Mouse (Mus musculus) megakaryocyte, embryonic 14.5 days (primary cell): Measurements from ENCODE around the gene Deaf1. TPM values are rescaled to one million over a fixed set of nuclear protein-coding genes. Genes with fewer than 3 reads are reported as not detected.
"Not testable (repeated sequence)": the region's sequence is repeated elsewhere in the genome, so short reads cannot be mapped to it uniquely, and the experiment has no call there.

Source experiments
- H3K27me3 ChIP-seq: replicated peaks from 2 replicates; pipeline ENCODE3; 2012; ENCODE audit warnings: inconsistent platforms
- H3K36me3 ChIP-seq: replicated peaks from 2 replicates; pipeline ENCODE3; 2012; ENCODE audit warnings: low read length, inconsistent platforms, mixed read lengths
- H3K4me1 ChIP-seq: 2 replicates; pipeline ENCODE4 v1.6.1; 2012; ENCODE audit warnings: inconsistent platforms
- H3K4me3 ChIP-seq: replicated peaks from 2 replicates; pipeline ENCODE3; 2012; ENCODE audit warnings: moderate library complexity, mild to moderate bottlenecking, inconsistent platforms
- H3K9me3 ChIP-seq: 2 replicates; pipeline ENCODE4 v1.6.1; 2012; ENCODE audit warnings: inconsistent platforms
- FLI1 ChIP-seq: IDR thresholded peaks from 2 replicates; pipeline ENCODE4 v1.6.1; 2012; ENCODE audit warnings: low read length, inconsistent platforms, mixed read lengths
- GATA1 ChIP-seq: IDR thresholded peaks from 3 replicates; pipeline ENCODE4 v1.6.1; 2012; ENCODE audit warnings: mixed read lengths, low read length, inconsistent platforms, borderline replicate concordance
- polyA plus RNA-seq: library from polyadenylated mRNA; stranded (reverse); fragments of >175 nt; gene quantifications from 2 replicates; pipeline ENCODE4 v1.2.3, GENCODE M21; 2012; ENCODE audit warnings: low replicate concordance; ENCODE audit not compliant: insufficient read depth

Gene Deaf1
- polyA plus RNA-seq, 1 experiment: 52.9 TPM

DNA sequence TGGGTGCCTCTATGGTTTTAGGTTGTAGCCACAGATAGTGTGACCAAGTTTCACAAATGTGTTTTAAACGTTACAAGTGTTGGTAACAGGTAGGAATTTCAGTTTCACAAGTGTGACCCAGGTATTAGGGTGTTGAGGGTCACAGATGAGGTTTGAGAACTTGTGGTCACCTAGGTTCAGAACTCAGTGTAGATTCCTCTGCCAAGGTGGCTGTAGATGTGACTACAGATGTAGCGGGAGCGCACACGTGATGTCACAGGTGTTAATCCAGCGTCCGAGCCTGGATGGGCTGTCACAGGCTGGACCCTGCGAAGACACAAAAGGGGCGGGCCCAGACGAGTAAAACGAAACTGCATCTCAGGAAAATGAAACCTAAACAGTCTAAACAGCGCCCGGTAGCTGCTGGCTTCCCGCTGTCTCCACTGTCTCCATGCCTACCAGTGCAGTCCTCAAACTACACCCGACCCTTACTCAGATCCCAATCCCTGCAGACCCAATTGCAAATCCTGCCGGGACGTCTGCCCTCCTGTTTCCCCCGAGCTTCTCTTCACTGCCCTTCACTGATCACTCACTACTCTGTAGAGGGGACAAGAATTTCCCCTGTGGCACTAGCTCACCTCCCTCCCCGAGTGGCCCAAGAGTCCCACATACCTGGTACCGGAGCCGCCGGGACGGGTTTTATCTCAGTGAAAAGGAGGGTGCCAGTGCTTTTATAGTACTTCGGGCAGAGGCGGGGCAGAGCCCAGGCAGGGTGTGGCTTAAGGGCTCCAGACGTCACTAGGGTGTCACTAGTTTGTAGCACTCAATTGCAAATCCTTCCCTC, 61.5 kb downstream of the Deaf1 start, which contains the start of gene Irf7:
Irf7 (minus strand) TSS at position 743 of the 823 bp plus-strand sequence.
- peak within 1 kb of the TSS; percentile 96 for H3K4me3 ChIP-seq
- peaks cover 7% of the 10 kb centered on the region for H3K27me3 ChIP-seq
- peaks cover 41% of the 10 kb centered on the region for H3K36me3 ChIP-seq
- no peak for TF ChIP-seq FLI1
- no peak for TF ChIP-seq GATA1
- H3K4me1 ChIP-seq: peaks cover 76% of the 10 kb centered on the region
- H3K9me3 ChIP-seq: no peaks in the 10 kb centered on the region

DNA sequence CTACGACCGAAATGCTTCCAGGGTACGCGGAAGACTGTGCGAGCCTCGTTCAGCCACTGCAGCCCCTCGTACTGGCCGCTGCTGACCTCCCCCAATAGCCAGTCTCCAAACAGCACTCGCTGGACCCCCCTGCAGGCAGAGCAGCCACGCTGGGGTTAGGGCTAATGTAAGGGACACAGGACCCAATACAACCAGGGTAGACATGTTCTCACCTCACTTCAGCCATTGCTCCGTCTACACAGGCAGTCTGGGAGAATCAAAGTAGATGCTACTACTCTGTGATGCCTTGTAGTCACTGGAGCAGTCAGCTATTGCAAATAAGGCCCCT, 62.1 kb downstream of the Deaf1 start:
- no peaks in the 10 kb centered on the region for H3K9me3 ChIP-seq
- peaks cover 4% of the 10 kb centered on the region for H3K27me3 ChIP-seq
- H3K4me3 ChIP-seq: peak overlapping the region; percentile 96
- TF ChIP-seq FLI1 (no peak), GATA1 (no peak)
- H3K36me3 ChIP-seq: peaks cover 47% of the 10 kb centered on the region
- H3K4me1 ChIP-seq: peaks cover 70% of the 10 kb centered on the region

DNA sequence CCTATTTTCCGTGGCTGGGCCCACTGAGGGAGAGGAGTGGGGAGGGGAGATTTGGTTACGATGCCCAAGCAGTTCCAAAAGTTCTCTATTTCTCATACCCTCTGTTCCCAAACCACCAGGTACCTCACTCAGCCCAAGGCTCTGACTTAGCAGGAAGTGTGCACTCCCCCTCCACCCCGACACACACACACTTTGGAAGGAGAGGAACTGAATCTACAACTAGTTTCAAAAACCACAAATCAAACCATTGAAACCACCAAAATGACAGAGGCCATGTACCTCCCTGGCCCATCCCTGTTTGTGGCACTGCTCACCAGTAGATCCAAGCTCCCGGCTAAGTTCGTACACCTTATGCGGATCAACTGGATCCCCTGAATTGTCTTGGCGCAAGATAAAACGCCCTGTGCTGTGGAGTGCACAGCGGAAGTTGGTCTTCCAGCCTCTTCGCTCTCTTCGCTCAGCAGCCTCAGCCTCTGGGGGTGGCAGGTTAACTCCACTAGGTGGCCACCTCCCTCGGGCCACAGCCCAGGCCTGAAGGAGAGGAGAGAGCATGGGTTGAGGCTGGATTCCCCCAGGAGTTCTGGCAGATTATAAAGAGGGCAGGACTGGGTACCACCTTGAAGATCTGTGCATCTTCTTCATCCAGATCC, 62.6 kb downstream of the Deaf1 start:
- Histone ChIP-seq H3K4me1 (peaks cover 65% of the 10 kb centered on the region), H3K4me3 (peak overlapping the region; percentile 96), H3K9me3 (no peaks in the 10 kb centered on the region), H3K36me3 (peaks cover 52% of the 10 kb centered on the region), H3K27me3 (peaks cover 3% of the 10 kb centered on the region)
- TF ChIP-seq GATA1 (no peak), FLI1 (no peak)

DNA sequence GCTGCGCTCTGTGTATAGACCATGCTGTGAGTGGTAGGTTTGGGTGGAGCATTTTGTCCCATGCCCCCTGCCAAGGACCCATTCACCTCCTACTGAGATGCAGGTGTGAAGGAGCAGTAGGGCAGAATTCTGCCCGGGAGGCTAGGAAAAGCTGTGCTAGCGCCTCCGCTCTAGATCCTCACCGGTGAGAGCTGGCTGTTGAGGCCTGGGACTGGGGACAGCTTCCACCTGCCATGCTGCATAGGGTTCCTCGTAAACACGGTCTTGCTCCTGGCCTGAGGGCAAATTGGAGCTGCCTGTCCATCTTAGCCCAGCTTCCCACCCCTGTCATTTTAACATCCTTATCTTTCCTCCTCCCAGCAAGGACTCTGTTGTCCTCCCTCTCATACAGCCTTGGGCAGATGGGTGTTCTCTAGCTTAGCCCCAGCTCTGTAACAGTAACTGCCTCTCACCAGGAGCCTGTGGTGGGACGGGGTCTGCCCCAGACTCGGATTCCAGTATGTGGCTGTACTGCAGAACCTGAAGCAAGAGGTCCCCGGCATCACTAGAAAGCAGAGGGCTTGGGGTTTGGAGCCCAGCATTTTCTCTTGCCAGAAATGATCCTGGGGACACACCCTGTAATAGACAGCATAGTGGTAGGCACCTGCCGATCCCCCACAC, 63.3 kb downstream of the Deaf1 start:
- Histone ChIP-seq H3K4me1 (peaks cover 58% of the 10 kb centered on the region), H3K36me3 (peaks cover 59% of the 10 kb centered on the region), H3K9me3 (no peaks in the 10 kb centered on the region), H3K27me3 (no peaks in the 10 kb centered on the region), H3K4me3 (peak overlapping the region; percentile 18)
- no peak for TF ChIP-seq FLI1
- TF ChIP-seq GATA1: no peak

DNA sequence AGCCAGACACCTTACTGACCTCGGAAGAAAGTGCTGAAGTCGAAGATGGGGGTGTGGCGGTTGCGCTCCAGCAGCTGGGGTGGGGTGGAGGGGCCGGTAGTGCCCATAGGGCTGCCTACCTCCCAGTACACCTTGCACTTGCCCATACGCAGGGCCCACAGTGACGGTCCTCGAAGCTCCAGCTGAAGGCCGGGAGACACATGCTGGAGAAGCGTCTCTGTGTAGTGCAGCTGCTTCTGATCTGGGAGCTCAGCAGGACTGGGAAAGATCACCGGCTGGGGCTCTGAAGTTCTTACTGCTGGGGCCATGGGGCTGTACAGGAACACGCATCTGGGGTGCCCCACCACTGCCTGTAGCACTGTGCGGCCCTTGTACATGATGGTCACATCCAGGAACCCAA, 63.9 kb downstream of the Deaf1 start:
- H3K4me3 ChIP-seq: no peak overlapping the region

DNA sequence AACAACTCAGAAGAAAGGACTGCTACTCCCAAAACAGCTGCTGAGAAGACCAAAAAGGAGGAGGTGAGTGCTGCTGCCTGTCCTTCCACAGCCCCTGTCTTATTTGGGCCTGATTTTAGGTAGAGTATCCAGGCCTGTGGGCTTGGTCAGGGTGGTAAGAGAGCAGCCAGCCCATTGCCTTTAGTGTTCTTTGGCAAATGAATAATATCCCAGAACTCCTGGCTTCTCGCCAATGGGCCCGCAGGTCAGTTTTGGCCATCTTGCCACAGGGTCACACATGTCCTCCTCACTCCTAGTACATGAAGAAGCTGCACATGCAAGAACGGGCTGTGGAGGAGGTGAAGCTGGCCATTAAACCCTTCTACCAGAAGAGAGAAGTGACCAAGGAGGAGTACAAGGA, 66.0 kb downstream of the Deaf1 start:
- Histone ChIP-seq H3K36me3 (peaks cover 86% of the 10 kb centered on the region), H3K4me3 (no peak overlapping the region), H3K9me3 (no peaks in the 10 kb centered on the region), H3K4me1 (peaks cover 39% of the 10 kb centered on the region), H3K27me3 (no peaks in the 10 kb centered on the region)
- TF ChIP-seq FLI1: no peak
- TF ChIP-seq GATA1: no peak

More for the DNA sequence above, 63.9 kb downstream of the Deaf1 start:
- H3K9me3 ChIP-seq: no peaks in the 10 kb centered on the region
- H3K4me1 ChIP-seq: peaks cover 53% of the 10 kb centered on the region
- H3K36me3 ChIP-seq: peaks cover 65% of the 10 kb centered on the region
- TF ChIP-seq FLI1 (no peak), GATA1 (no peak)
- no peaks in the 10 kb centered on the region for H3K27me3 ChIP-seq

DNA sequence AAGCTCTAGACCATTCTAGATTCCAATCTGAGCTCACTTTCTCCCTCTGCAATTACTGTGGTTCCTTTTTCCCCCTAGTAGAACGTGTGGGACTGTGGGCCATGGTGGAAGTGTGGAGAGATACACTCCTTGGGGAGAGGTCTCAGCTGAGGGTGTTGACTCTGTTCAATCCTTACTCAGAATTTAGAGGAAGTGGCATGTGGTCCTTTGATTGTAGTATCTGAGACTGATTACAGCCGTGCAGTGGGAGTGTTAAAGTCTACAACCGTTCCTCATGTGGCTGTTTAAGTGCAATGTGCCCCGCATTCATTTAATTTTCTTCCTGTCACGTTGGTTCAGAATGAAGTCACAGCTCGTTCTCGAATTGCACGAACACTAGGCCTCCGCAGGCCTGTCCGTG, 71.3 kb downstream of the Deaf1 start:
- Histone ChIP-seq H3K4me3 (no peak overlapping the region), H3K9me3 (no peaks in the 10 kb centered on the region), H3K4me1 (peaks cover 1% of the 10 kb centered on the region; the same call in 1 of the 2 replicates), H3K36me3 (peaks cover 96% of the 10 kb centered on the region), H3K27me3 (no peaks in the 10 kb centered on the region)
- TF ChIP-seq GATA1 (no peak), FLI1 (no peak)

DNA sequence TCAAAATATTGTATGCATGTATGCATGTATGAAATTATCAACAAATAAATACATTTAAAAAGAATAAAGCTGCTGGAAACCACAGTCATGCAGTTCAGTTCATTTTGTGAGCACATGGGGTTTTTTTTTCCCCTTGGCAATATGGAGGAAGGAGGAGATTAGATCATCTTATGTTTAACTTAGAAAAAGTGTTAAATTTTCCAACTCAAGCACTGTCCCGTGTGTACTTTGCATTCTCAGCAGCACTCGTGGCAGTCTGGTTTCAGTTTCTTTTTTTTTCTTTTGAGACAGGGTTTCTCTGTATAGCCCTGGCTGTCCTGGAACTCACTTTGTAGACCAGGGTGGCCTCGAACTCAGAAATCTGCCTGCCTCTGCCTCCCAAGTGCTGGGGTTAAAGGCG, 77.0 kb downstream of the Deaf1 start:
- Histone ChIP-seq H3K36me3 (peaks cover 95% of the 10 kb centered on the region), H3K4me1 (peaks cover 13% of the 10 kb centered on the region; the same call in 1 of the 2 replicates)
- H3K4me3 ChIP-seq, H3K27me3 ChIP-seq, H3K9me3 ChIP-seq: not testable (repeated sequence)

Other genes starting within 250 kb of the Deaf1 start
- gene Pkp3, start 249.5 kb downstream of the Deaf1 start, polyA plus RNA-seq: 2.5 and 3.0 TPM in 2 replicates
- 41.8 and 92.9 TPM in 2 replicates for gene Sigirr, start 227.1 kb downstream of the Deaf1 start, polyA plus RNA-seq
- not detected in 2 replicates for gene Ano9, start 209.9 kb downstream of the Deaf1 start, polyA plus RNA-seq
- gene Ptdss2, start 205.3 kb downstream of the Deaf1 start, polyA plus RNA-seq: 32.9 and 81.5 TPM in 2 replicates
- gene Rnh1, start 154.8 kb downstream of the Deaf1 start, polyA plus RNA-seq: 26.5 and 43.0 TPM in 2 replicates
- 51.3 and 84.0 TPM in 2 replicates for gene Hras, start 133.7 kb downstream of the Deaf1 start, polyA plus RNA-seq
- 12.2 and 18.5 TPM in 2 replicates for gene Lrrc56, start 133.5 kb downstream of the Deaf1 start, polyA plus RNA-seq
- 0.57 TPM in 1 of 2 replicates, not detected in the other for gene Lmntd2, start 113.6 kb downstream of the Deaf1 start, polyA plus RNA-seq
- gene Rassf7, start 111.8 kb downstream of the Deaf1 start, polyA plus RNA-seq: 3.6 and 11.1 TPM in 2 replicates
- gene Phrf1, start 98.9 kb downstream of the Deaf1 start, polyA plus RNA-seq: 82.9 and 114 TPM in 2 replicates
- gene Irf7, start 61.2 kb downstream of the Deaf1 start, polyA plus RNA-seq: 154 and 188 TPM in 2 replicates
- not detected in 2 replicates for gene Cdhr5, start 50.9 kb downstream of the Deaf1 start, polyA plus RNA-seq
- not detected in 2 replicates for gene Sct, start 48.6 kb downstream of the Deaf1 start, polyA plus RNA-seq
- gene Drd4, start 35.7 kb downstream of the Deaf1 start, polyA plus RNA-seq: 0.04 TPM in 1 of 2 replicates, not detected in the other
- gene Tmem80, start within 50 bp of the Deaf1 start, polyA plus RNA-seq: 12.3 and 27.1 TPM in 2 replicates
- 0.10 TPM in 1 of 2 replicates, not detected in the other for gene Eps8l2, start 11.2 kb upstream of the Deaf1 start, polyA plus RNA-seq
- gene Taldo1, start 64.5 kb upstream of the Deaf1 start, polyA plus RNA-seq: 173 and 451 TPM in 2 replicates
- gene Gatd1, start 86.4 kb upstream of the Deaf1 start, polyA plus RNA-seq: 11.1 TPM in 1 of 2 replicates, not detected in the other
- gene Cend1, start 101.8 kb upstream of the Deaf1 start, polyA plus RNA-seq: not detected in 2 replicates
- gene Slc25a22, start 110.2 kb upstream of the Deaf1 start, polyA plus RNA-seq: 22.2 and 47.0 TPM in 2 replicates
- gene Pidd1, start 116.3 kb upstream of the Deaf1 start, polyA plus RNA-seq: 13.0 and 25.6 TPM in 2 replicates
- 6,138 and 9,533 TPM in 2 replicates for gene Rplp2, start 119.7 kb upstream of the Deaf1 start, polyA plus RNA-seq
- gene Pnpla2, start 127.5 kb upstream of the Deaf1 start, polyA plus RNA-seq: 230 and 314 TPM in 2 replicates
- 19.4 and 29.4 TPM in 2 replicates for gene Cracr2b, start 133.4 kb upstream of the Deaf1 start, polyA plus RNA-seq
- gene Cd151, start 139.7 kb upstream of the Deaf1 start, polyA plus RNA-seq: 56.1 and 168 TPM in 2 replicates
- 49.6 and 150 TPM in 2 replicates for gene Polr2l, start 147.4 kb upstream of the Deaf1 start, polyA plus RNA-seq
- gene Tspan4, start 147.6 kb upstream of the Deaf1 start, polyA plus RNA-seq: 53.2 and 54.8 TPM in 2 replicates
- gene Chid1, start 212.2 kb upstream of the Deaf1 start, polyA plus RNA-seq: 28.4 and 49.7 TPM in 2 replicates
- 22.5 and 22.9 TPM in 2 replicates for gene Ap2a2, start 234.5 kb upstream of the Deaf1 start, polyA plus RNA-seq